Mouse (Mus musculus): ENCODE data around the gene Bicc1. TPM values are rescaled to one million over a fixed set of nuclear protein-coding genes. Genes with fewer than 3 reads are reported as not detected.

Gene Bicc1
- polyA plus RNA-seq (2012; rRNA removed) = 7.1 and 7.3 TPM in 2 replicates

DNA sequence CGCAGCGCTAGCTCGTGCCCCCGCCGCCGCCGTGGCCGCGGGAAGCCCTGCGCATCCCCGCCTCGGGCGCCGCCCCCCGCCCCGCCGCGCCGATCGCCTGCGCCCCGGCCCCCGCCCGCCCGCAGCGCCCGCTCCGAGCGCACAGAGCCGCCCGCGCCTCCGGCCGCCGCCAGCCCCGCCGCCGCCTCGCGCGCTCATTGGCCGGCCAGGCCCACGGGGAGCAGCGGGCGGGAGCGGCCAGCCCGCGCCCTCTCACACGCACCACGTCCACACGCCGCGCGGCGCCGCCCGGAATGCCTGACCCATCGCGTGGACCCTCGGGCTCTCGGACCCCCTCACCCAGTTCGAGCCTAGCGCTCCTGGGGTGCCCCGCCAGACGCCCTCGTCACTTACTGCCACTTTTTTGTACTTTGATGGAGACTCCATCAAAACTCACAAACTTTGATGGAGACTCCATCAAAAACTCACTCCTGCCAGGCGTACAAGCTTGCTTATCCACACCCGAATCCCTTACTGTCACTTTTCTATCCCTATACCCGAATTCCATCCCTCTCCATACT is at the start of gene Bicc1:
Gene Bicc1 (minus strand): TSS at position 25 of the 560 bp plus-strand sequence.

Other genes starting within 250 kb of the Bicc1 start
- 6.7 and 6.9 TPM in 2 replicates for gene Tfam, start 78.6 kb upstream of the Bicc1 start, polyA plus RNA-seq (2012; rRNA removed)
- 17.8 and 25.1 TPM in 2 replicates for gene Ube2d1, start 125.6 kb upstream of the Bicc1 start, polyA plus RNA-seq (2012; rRNA removed)
- 101 and 108 TPM in 2 replicates for gene Cisd1, start 185.3 kb upstream of the Bicc1 start, polyA plus RNA-seq (2012; rRNA removed)
- gene Ipmk, start 188.1 kb upstream of the Bicc1 start, polyA plus RNA-seq (2012; rRNA removed) = 52.6 and 54.6 TPM in 2 replicates